Mouse (Mus musculus): ENCODE measurements at regions not wholly inside any gene's neighbourhood (a gene's known extent, or its start where the extent isn't known, plus 50 kb on each side); places are given as distances from the start of the nearest gene placed in this dataset.

- DNase-seq (ENCODE audit: low spot score), result no peak
- no peaks in the 10 kb centered on the region for H3K27me3 ChIP-seq (ENCODE audit: insufficient read depth, low read length)
- 85% methylated on average over 5 of the region's 5 CpGs for WGBS
- H3K4me1 ChIP-seq (replicated peaks; ENCODE audit: insufficient read depth, low read length), result no peaks in the 10 kb centered on the region
- no peak overlapping the region for H3K4me2 ChIP-seq (ENCODE audit: low read length)
- no peak overlapping the region for H3K9ac ChIP-seq (ENCODE audit: low read depth, low read length)
- H3K9me3 ChIP-seq (replicated peaks; ENCODE audit: low read length), result no peaks in the 10 kb centered on the region
- no peak overlapping the region for H3K27ac ChIP-seq
- H3K4me3 ChIP-seq (replicated peaks; ENCODE audit: low read depth, low read length), result no peak overlapping the region
- TF ChIP-seq CTCF (IDR thresholded peaks at IDR 0.05; ENCODE audit: low read depth), result no peak
- ATAC-seq (replicated peaks; ENCODE audit: low FRiP score, low read depth), result no peak
- no peaks in the 10 kb centered on the region for H3K36me3 ChIP-seq (ENCODE audit: insufficient read depth, low read length)
Observed at GRCm38 (mm10) chr6:94768230-94768629, 68.3 kb upstream of the Lrig1 start.

GRCm38 (mm10) chr6:94765724-94766123, 65.8 kb upstream of the Lrig1 start:
- no peak for ATAC-seq (replicated peaks; ENCODE audit: low FRiP score, low read depth)
- Histone ChIP-seq H3K4me1 (replicated peaks; ENCODE audit: insufficient read depth, low read length) (no peaks in the 10 kb centered on the region), H3K9ac (ENCODE audit: low read depth, low read length) (no peak overlapping the region), H3K4me3 (replicated peaks; ENCODE audit: low read depth, low read length) (no peak overlapping the region), H3K27me3 (ENCODE audit: insufficient read depth, low read length) (no peaks in the 10 kb centered on the region), H3K27ac (no peak overlapping the region), H3K9me3 (replicated peaks; ENCODE audit: low read length) (no peaks in the 10 kb centered on the region), H3K4me2 (ENCODE audit: low read length) (no peak overlapping the region), H3K36me3 (ENCODE audit: insufficient read depth, low read length) (no peaks in the 10 kb centered on the region)
- no peak for DNase-seq (ENCODE audit: low spot score)
- 82% methylated on average over 6 of the region's 6 CpGs for WGBS
- TF ChIP-seq CTCF (IDR thresholded peaks at IDR 0.05; ENCODE audit: low read depth), result no peak

GRCm38 (mm10) chr6:94761341-94761740, 61.4 kb upstream of the Lrig1 start:
- H3K36me3 ChIP-seq (ENCODE audit: insufficient read depth, low read length), result no peaks in the 10 kb centered on the region
- no peak overlapping the region for H3K9ac ChIP-seq (ENCODE audit: low read depth, low read length)
- no peak for TF ChIP-seq CTCF (IDR thresholded peaks at IDR 0.05; ENCODE audit: low read depth)
- H3K9me3 ChIP-seq (replicated peaks; ENCODE audit: low read length), result no peaks in the 10 kb centered on the region
- whole genome bisulfite sequencing, result 44% methylated on average over 6 of the region's 6 CpGs
- no peaks in the 10 kb centered on the region for H3K27me3 ChIP-seq (ENCODE audit: insufficient read depth, low read length)
- H3K4me2 ChIP-seq (ENCODE audit: low read length), result no peak overlapping the region
- no peaks in the 10 kb centered on the region for H3K4me1 ChIP-seq (replicated peaks; ENCODE audit: insufficient read depth, low read length)
- ATAC-seq (replicated peaks; ENCODE audit: low FRiP score, low read depth), result no peak
- H3K27ac ChIP-seq, result no peak overlapping the region
- H3K4me3 ChIP-seq (replicated peaks; ENCODE audit: low read depth, low read length), result no peak overlapping the region
- no peak for DNase-seq (ENCODE audit: low spot score)

- WGBS, result 87% methylated on average over 17 of the region's 17 CpGs
- H3K27ac ChIP-seq, result no peak overlapping the region
- no peaks in the 10 kb centered on the region for H3K9me3 ChIP-seq (replicated peaks; ENCODE audit: low read length)
- no peak for TF ChIP-seq CTCF (IDR thresholded peaks at IDR 0.05; ENCODE audit: low read depth)
- no peak overlapping the region for H3K4me2 ChIP-seq (ENCODE audit: low read length)
- no peak overlapping the region for H3K9ac ChIP-seq (ENCODE audit: low read depth, low read length)
- no peaks in the 10 kb centered on the region for H3K4me1 ChIP-seq (replicated peaks; ENCODE audit: insufficient read depth, low read length)
- H3K36me3 ChIP-seq (ENCODE audit: insufficient read depth, low read length), result no peaks in the 10 kb centered on the region
- DNase-seq (ENCODE audit: low spot score), result no peak
- no peaks in the 10 kb centered on the region for H3K27me3 ChIP-seq (ENCODE audit: insufficient read depth, low read length)
- ATAC-seq (replicated peaks; ENCODE audit: low FRiP score, low read depth), result no peak
- no peak overlapping the region for H3K4me3 ChIP-seq (replicated peaks; ENCODE audit: low read depth, low read length)
Observed at GRCm38 (mm10) chr6:94760629-94761111, 60.7 kb upstream of the Lrig1 start.

- H3K9me3 ChIP-seq (replicated peaks; ENCODE audit: low read length), result no peaks in the 10 kb centered on the region
- H3K4me3 ChIP-seq (replicated peaks; ENCODE audit: low read depth, low read length), result no peak overlapping the region
- WGBS, result 88% methylated on average over 1 of the region's 1 CpGs
Observed at GRCm38 (mm10) chr6:94759649-94760048, 59.7 kb upstream of the Lrig1 start.

GRCm38 (mm10) chr6:94756006-94756405, 56.0 kb upstream of the Lrig1 start:
- no peak for DNase-seq (ENCODE audit: low spot score)
- 58% methylated on average over 4 of the region's 4 CpGs for WGBS
- Histone ChIP-seq H3K27me3 (ENCODE audit: insufficient read depth, low read length) (no peaks in the 10 kb centered on the region), H3K27ac (no peak overlapping the region), H3K36me3 (ENCODE audit: insufficient read depth, low read length) (no peaks in the 10 kb centered on the region), H3K4me1 (replicated peaks; ENCODE audit: insufficient read depth, low read length) (no peaks in the 10 kb centered on the region), H3K9me3 (replicated peaks; ENCODE audit: low read length) (no peaks in the 10 kb centered on the region), H3K9ac (ENCODE audit: low read depth, low read length) (no peak overlapping the region), H3K4me2 (ENCODE audit: low read length) (no peak overlapping the region), H3K4me3 (replicated peaks; ENCODE audit: low read depth, low read length) (no peak overlapping the region)
- no peak for TF ChIP-seq CTCF (IDR thresholded peaks at IDR 0.05; ENCODE audit: low read depth)
- no peak for ATAC-seq (replicated peaks; ENCODE audit: low FRiP score, low read depth)

More at GRCm38 (mm10) chr6:94759649-94760048, 59.7 kb upstream of the Lrig1 start:
- no peak for TF ChIP-seq CTCF (IDR thresholded peaks at IDR 0.05; ENCODE audit: low read depth)
- no peaks in the 10 kb centered on the region for H3K4me1 ChIP-seq (replicated peaks; ENCODE audit: insufficient read depth, low read length)
- H3K27ac ChIP-seq, result no peak overlapping the region
- ATAC-seq (replicated peaks; ENCODE audit: low FRiP score, low read depth) (no peak), DNase-seq (ENCODE audit: low spot score) (no peak)
- no peaks in the 10 kb centered on the region for H3K36me3 ChIP-seq (ENCODE audit: insufficient read depth, low read length)
- H3K27me3 ChIP-seq (ENCODE audit: insufficient read depth, low read length), result no peaks in the 10 kb centered on the region
- no peak overlapping the region for H3K4me2 ChIP-seq (ENCODE audit: low read length)
- H3K9ac ChIP-seq (ENCODE audit: low read depth, low read length), result no peak overlapping the region

- no peak overlapping the region for H3K4me2 ChIP-seq (ENCODE audit: low read length)
- DNase-seq (ENCODE audit: low spot score) (peak; percentile 35), ATAC-seq (replicated peaks; ENCODE audit: low FRiP score, low read depth) (no peak)
- WGBS, result 47% methylated on average over 13 of the region's 13 CpGs
- 0 out of 2 replicates have a peak overlapping the region, but pooled peaks have one; percentile 13 for H3K27ac ChIP-seq
- H3K9ac ChIP-seq (ENCODE audit: low read depth, low read length), result no peak overlapping the region
- H3K4me1 ChIP-seq (replicated peaks; ENCODE audit: insufficient read depth, low read length), result no peaks in the 10 kb centered on the region
- no peak overlapping the region for H3K4me3 ChIP-seq (replicated peaks; ENCODE audit: low read depth, low read length)
- no peak for TF ChIP-seq CTCF (IDR thresholded peaks at IDR 0.05; ENCODE audit: low read depth)
- H3K27me3 ChIP-seq (ENCODE audit: insufficient read depth, low read length), result no peaks in the 10 kb centered on the region
- no peaks in the 10 kb centered on the region for H3K9me3 ChIP-seq (replicated peaks; ENCODE audit: low read length)
- H3K36me3 ChIP-seq (ENCODE audit: insufficient read depth, low read length), result no peaks in the 10 kb centered on the region
Observed at GRCm38 (mm10) chr6:94755297-94755831, 55.4 kb upstream of the Lrig1 start.
